Mouse (Mus musculus): ENCODE data around the gene Arhgap18.

Gene Arhgap18

DNA sequence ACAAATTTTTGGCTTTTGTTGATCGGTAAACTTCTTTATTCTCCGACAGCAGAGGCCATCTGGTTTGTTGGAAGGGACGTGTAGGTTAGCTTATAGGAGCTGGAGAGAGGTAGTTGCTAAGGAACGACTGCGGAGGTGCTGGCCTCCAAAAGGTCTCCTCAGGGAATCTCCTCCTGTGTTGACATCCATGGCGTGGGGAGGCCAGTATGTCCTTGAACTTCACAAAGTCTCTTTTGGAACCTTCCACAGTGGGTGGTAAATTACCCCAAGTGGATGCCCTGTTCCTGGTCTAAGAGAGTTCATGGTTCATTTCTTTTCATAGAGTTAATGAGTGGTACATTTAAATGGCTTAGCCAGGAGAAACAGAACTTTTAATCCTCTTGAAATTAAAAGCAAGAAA is 136.0 kb downstream of the Arhgap18 start:
- TF ChIP-seq CTCF (conservative IDR thresholded peaks at IDR 0.05; ENCODE audit: low read length) = no peak
- no peak for TF ChIP-seq NANOG (IDR thresholded peaks at IDR 0.05; ENCODE audit: borderline replicate concordance, low read length)
- no peak for TF ChIP-seq POU5F1 (IDR thresholded peaks at IDR 0.05; ENCODE audit: borderline replicate concordance, low read length)
- Histone ChIP-seq H3K4me1 (replicated peaks; ENCODE audit: low read depth, low read length) (no peaks in the 10 kb centered on the region), H3K27me3 (ENCODE audit: insufficient read depth, low read length) (no peaks in the 10 kb centered on the region), H3K36me3 (ENCODE audit: insufficient read depth, low read length) (no peaks in the 10 kb centered on the region), H3K4me3 (replicated peaks; ENCODE audit: low read length) (no peak overlapping the region), H3K9me3 (ENCODE audit: low read length) (no peaks in the 10 kb centered on the region)

DNA sequence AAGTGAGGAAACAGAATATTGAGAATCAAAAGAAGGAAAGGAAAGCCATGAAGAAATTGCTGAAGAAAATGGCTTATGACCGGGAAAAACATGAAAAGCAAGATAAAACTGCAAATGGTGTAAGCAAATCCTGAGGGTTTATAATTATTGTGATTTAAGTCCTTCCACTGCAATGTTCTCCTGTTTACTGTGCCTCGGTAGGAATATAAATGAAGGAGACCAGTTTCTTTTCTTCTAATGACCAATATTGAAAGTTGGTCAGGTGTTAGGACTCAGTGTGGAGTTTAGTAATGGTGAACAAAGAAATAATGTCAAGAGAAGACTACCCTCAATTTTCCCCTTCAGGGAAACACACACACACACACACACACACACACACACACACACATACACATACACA is 136.5 kb downstream of the Arhgap18 start:
- no peaks in the 10 kb centered on the region for H3K36me3 ChIP-seq (ENCODE audit: insufficient read depth, low read length)
- H3K4me3 ChIP-seq (replicated peaks; ENCODE audit: low read length) = no peak overlapping the region
- no peaks in the 10 kb centered on the region for H3K27me3 ChIP-seq (ENCODE audit: insufficient read depth, low read length)
- H3K4me1 ChIP-seq (replicated peaks; ENCODE audit: low read depth, low read length) = no peaks in the 10 kb centered on the region
- no peaks in the 10 kb centered on the region for H3K9me3 ChIP-seq (ENCODE audit: low read length)
- TF ChIP-seq POU5F1 (IDR thresholded peaks at IDR 0.05; ENCODE audit: borderline replicate concordance, low read length) = no peak
- no peak for TF ChIP-seq NANOG (IDR thresholded peaks at IDR 0.05; ENCODE audit: borderline replicate concordance, low read length)
- no peak for TF ChIP-seq CTCF (conservative IDR thresholded peaks at IDR 0.05; ENCODE audit: low read length)

DNA sequence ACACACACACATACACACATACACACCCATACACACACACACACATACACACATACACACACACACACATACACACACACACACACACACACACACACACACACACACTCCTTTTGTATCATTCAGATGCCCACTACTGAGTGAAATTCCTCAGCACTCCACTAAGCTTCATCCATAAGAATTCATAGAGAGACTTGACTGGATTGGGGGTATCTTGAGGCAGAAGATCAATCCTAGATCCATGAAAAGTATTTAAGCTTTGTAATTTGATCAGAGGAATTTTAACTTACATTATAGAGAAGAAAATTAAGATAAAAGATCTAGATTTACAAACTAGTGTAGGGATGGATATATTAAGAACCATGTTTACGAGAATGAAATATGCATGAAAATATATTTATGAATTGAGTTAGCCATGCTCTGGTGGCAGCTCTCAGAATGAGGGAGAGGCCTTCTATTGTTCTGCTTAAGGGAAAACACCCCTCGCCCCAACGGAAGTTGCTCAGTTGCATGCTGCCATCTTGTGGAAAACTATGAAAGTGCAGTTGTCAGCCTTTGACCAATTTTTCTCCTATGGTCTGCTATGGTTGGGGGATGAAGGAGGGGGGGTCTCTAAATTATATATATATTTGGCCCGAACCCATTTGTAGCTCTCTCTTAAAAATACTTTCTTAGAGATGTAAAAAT is 137.2 kb downstream of the Arhgap18 start:
- TF ChIP-seq CTCF (conservative IDR thresholded peaks at IDR 0.05; ENCODE audit: low read length) (peak; percentile 68), NANOG (IDR thresholded peaks at IDR 0.05; ENCODE audit: borderline replicate concordance, low read length) (no peak)
- H3K4me3 ChIP-seq (replicated peaks; ENCODE audit: low read length) = no peak overlapping the region
- no peaks in the 10 kb centered on the region for H3K27me3 ChIP-seq (ENCODE audit: insufficient read depth, low read length)
- H3K36me3 ChIP-seq (ENCODE audit: insufficient read depth, low read length) = no peaks in the 10 kb centered on the region
- H3K9me3 ChIP-seq (ENCODE audit: low read length) = no peaks in the 10 kb centered on the region
- no peaks in the 10 kb centered on the region for H3K4me1 ChIP-seq (replicated peaks; ENCODE audit: low read depth, low read length)

DNA sequence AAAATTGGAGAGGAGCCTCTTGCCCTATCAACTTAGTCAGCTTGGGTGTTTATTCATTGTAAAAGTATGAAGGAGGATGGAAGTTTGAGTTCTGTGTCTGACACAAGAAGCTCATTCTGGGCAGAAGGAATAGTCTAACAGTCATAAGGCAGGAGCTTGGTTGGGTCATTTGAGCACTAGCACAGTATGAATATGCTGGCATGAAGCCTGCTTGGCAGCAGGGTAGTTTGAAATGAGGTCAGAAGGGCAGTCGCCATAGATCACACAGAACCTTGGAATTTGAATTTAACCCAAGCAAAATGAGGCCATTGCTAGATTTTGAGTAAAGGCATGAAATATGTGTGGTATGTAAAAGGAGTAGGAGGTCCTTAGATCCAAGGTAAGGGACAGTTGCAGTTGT is 139.9 kb downstream of the Arhgap18 start:
- H3K4me1 ChIP-seq (replicated peaks; ENCODE audit: low read depth, low read length) = no peaks in the 10 kb centered on the region
- H3K9me3 ChIP-seq (ENCODE audit: low read length) = no peaks in the 10 kb centered on the region
- no peaks in the 10 kb centered on the region for H3K36me3 ChIP-seq (ENCODE audit: insufficient read depth, low read length)
- no peaks in the 10 kb centered on the region for H3K27me3 ChIP-seq (ENCODE audit: insufficient read depth, low read length)
- H3K4me3 ChIP-seq (replicated peaks; ENCODE audit: low read length) = no peak overlapping the region
- no peak for TF ChIP-seq NANOG (IDR thresholded peaks at IDR 0.05; ENCODE audit: borderline replicate concordance, low read length)
- TF ChIP-seq POU5F1 (IDR thresholded peaks at IDR 0.05; ENCODE audit: borderline replicate concordance, low read length) = no peak
- TF ChIP-seq CTCF (conservative IDR thresholded peaks at IDR 0.05; ENCODE audit: low read length) = no peak

DNA sequence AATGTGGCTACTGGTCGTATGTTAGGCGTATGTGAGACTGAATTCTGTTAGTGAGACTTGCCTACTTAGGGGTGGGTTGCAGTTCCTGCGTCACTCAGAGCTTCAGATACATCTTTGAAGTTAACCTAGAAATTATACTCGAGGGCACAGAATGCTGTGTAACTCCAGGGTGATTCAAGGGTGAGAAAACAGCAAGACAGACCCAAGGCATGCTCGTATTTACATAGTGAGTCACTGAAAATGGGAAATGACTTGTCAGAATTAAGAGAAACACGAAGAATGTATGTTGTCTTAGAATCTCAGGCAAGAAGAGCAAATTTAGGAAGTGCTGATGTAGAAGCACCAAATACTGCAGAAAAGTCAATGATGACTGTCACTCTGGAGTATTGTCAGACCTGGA is 142.5 kb downstream of the Arhgap18 start:
- H3K36me3 ChIP-seq (ENCODE audit: insufficient read depth, low read length) = no peaks in the 10 kb centered on the region
- H3K4me1 ChIP-seq (replicated peaks; ENCODE audit: low read depth, low read length) = no peaks in the 10 kb centered on the region
- H3K9me3 ChIP-seq (ENCODE audit: low read length) = no peaks in the 10 kb centered on the region
- H3K4me3 ChIP-seq (replicated peaks; ENCODE audit: low read length) = no peak overlapping the region
- no peak for TF ChIP-seq POU5F1 (IDR thresholded peaks at IDR 0.05; ENCODE audit: borderline replicate concordance, low read length)
- TF ChIP-seq NANOG (IDR thresholded peaks at IDR 0.05; ENCODE audit: borderline replicate concordance, low read length) = no peak
- TF ChIP-seq CTCF (conservative IDR thresholded peaks at IDR 0.05; ENCODE audit: low read length) = no peak
- H3K27me3 ChIP-seq (ENCODE audit: insufficient read depth, low read length) = no peaks in the 10 kb centered on the region

DNA sequence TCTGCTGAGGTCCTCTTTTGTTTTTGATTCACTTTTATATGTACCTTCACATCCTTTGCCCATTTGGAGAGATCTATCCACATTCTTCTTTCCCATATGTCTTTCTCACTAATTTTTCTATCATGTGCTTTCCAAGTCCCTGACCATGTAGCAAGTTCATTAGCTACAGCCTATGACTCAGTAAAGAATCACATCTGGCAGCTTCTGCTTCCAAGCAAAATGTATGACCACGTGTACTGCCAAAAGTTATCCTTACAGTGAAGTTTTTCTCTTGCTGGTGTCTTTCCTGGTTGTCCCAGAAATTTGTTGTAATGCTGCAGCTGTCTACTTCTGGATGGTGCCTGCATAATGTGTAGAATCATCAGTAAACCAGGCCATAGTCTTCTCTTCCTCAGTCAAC is 147.2 kb downstream of the Arhgap18 start:
- TF ChIP-seq CTCF (conservative IDR thresholded peaks at IDR 0.05; ENCODE audit: low read length) = no peak
- TF ChIP-seq POU5F1 (IDR thresholded peaks at IDR 0.05; ENCODE audit: borderline replicate concordance, low read length) = no peak
- no peak for TF ChIP-seq NANOG (IDR thresholded peaks at IDR 0.05; ENCODE audit: borderline replicate concordance, low read length)

DNA sequence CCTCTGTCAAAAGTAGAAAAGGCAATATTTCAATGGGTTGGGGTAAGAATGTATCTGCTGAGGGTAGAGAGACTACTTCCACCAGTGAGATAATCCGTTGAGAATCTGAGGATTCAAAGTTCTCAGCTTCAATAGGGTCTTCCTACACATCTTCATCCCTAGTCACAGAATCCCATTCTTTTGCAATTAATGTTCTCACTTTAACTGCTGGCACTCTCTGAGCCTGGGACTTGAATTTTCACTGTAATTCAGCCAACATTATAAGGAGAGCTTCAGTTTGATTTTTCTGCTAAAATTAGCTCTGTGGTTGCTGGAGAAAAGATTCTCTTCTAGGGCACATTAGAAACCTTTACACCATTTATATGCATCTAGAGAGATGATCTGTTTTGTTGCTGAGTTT is 150.6 kb downstream of the Arhgap18 start:
- no peak overlapping the region for H3K4me3 ChIP-seq (replicated peaks; ENCODE audit: low read length)
- H3K27me3 ChIP-seq (ENCODE audit: insufficient read depth, low read length) = no peaks in the 10 kb centered on the region
- no peaks in the 10 kb centered on the region for H3K4me1 ChIP-seq (replicated peaks; ENCODE audit: low read depth, low read length)
- no peaks in the 10 kb centered on the region for H3K36me3 ChIP-seq (ENCODE audit: insufficient read depth, low read length)
- TF ChIP-seq CTCF (conservative IDR thresholded peaks at IDR 0.05; ENCODE audit: low read length) (no peak), NANOG (IDR thresholded peaks at IDR 0.05; ENCODE audit: borderline replicate concordance, low read length) (no peak), POU5F1 (IDR thresholded peaks at IDR 0.05; ENCODE audit: borderline replicate concordance, low read length) (no peak)
- peaks cover 24% of the 10 kb centered on the region for H3K9me3 ChIP-seq (ENCODE audit: low read length)

More for the DNA sequence above, 147.2 kb downstream of the Arhgap18 start:
- Histone ChIP-seq H3K36me3 (ENCODE audit: insufficient read depth, low read length) (no peaks in the 10 kb centered on the region), H3K27me3 (ENCODE audit: insufficient read depth, low read length) (no peaks in the 10 kb centered on the region), H3K9me3 (ENCODE audit: low read length) (no peaks in the 10 kb centered on the region), H3K4me1 (replicated peaks; ENCODE audit: low read depth, low read length) (no peaks in the 10 kb centered on the region), H3K4me3 (replicated peaks; ENCODE audit: low read length) (no peak overlapping the region)

DNA sequence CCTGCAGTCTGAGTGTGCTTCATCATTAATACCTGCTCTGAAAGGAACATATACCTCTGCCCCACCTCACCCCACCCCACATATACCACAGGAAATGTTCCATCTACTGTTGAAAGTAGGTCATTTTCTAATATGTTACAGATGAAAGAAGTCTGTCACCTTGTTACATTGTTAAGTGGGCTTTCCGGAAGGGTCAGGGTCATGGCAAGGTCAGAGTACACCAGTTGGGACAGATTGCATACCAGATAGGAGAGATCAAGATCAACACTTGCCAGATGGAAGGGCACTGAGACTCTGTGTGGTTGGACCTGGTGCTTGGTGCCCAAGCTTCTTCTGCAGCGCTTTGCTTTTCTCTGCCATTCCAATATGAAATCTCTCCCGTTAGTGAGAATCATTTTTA is 158.0 kb downstream of the Arhgap18 start:
- H3K36me3 ChIP-seq (ENCODE audit: insufficient read depth, low read length) = no peaks in the 10 kb centered on the region
- H3K4me1 ChIP-seq (replicated peaks; ENCODE audit: low read depth, low read length) = no peaks in the 10 kb centered on the region
- H3K9me3 ChIP-seq (ENCODE audit: low read length) = peaks cover 35% of the 10 kb centered on the region
- H3K4me3 ChIP-seq (replicated peaks; ENCODE audit: low read length) = no peak overlapping the region
- TF ChIP-seq NANOG (IDR thresholded peaks at IDR 0.05; ENCODE audit: borderline replicate concordance, low read length) = peak; percentile 33; the same call in 1 of the 2 replicates
- no peak for TF ChIP-seq CTCF (conservative IDR thresholded peaks at IDR 0.05; ENCODE audit: low read length)
- no peaks in the 10 kb centered on the region for H3K27me3 ChIP-seq (ENCODE audit: insufficient read depth, low read length)

Data from E14TG2a.4 (cell line).